Mouse (Mus musculus): ENCODE measurements around the gene Myadml2. TPM values are rescaled to one million over a fixed set of nuclear protein-coding genes. Genes with fewer than 3 reads are reported as not detected.
A peak's percentile ranks its signal among the peaks of the same experiment; 100 is the strongest.

Myadml2 gene
- polyA plus RNA-seq, 2 experiments, result 0.60 to 1.6 TPM

GRCm38 (mm10) chr11:120598990-120599549 is 48.9 kb downstream of the Myadml2 start:
- ATAC-seq (ENCODE audit: low FRiP score, low read depth), result no peak
- Histone ChIP-seq H3K9ac (ENCODE audit: low read depth, low read length, severe bottlenecking) (peak overlapping the region; percentile 99), H3K27me3 (ENCODE audit: control insufficient read depth, insufficient read depth, low read length) (no peaks in the 10 kb centered on the region), H3K9me3 (ENCODE audit: control insufficient read depth, low read length) (no peaks in the 10 kb centered on the region), H3K27ac (replicated peaks; ENCODE audit: low read depth, low read length) (peak overlapping the region; percentile 81; the same call in 1 of the 2 replicates), H3K4me1 (ENCODE audit: control insufficient read depth, insufficient read depth, low read length) (peaks cover 13% of the 10 kb centered on the region), H3K36me3 (ENCODE audit: control insufficient read depth, insufficient read depth, low read length) (peaks cover 60% of the 10 kb centered on the region), H3K4me3 (replicated peaks; ENCODE audit: low read length) (peak overlapping the region; percentile 99), H3K4me2 (replicated peaks; ENCODE audit: low read depth, low read length, severe bottlenecking) (peak overlapping the region; percentile 96)
- no peak for TF ChIP-seq POLR2A (IDR thresholded peaks at IDR 0.05; ENCODE audit: borderline replicate concordance, extremely low read depth, insufficient read depth, insufficient read length)
- no peak for DNase-seq (ENCODE audit: low spot score)
- WGBS, result 46% methylated on average over 17 of the region's 17 CpGs

- WGBS, result under 1% methylated on average over 60 of the region's 88 CpGs
- Histone ChIP-seq H3K9ac (ENCODE audit: low read depth, low read length, severe bottlenecking) (peak within 1 kb of the TSS; percentile 99), H3K4me3 (replicated peaks; ENCODE audit: low read length) (peak within 1 kb of the TSS; percentile 99), H3K36me3 (ENCODE audit: control insufficient read depth, insufficient read depth, low read length) (peaks cover 60% of the 10 kb centered on the region), H3K27ac (replicated peaks; ENCODE audit: low read depth, low read length) (peak within 1 kb of the TSS; percentile 92), H3K9me3 (ENCODE audit: control insufficient read depth, low read length) (no peaks in the 10 kb centered on the region), H3K4me2 (replicated peaks; ENCODE audit: low read depth, low read length, severe bottlenecking) (peak within 1 kb of the TSS; percentile 96), H3K27me3 (ENCODE audit: control insufficient read depth, insufficient read depth, low read length) (no peaks in the 10 kb centered on the region), H3K4me1 (ENCODE audit: control insufficient read depth, insufficient read depth, low read length) (peaks cover 13% of the 10 kb centered on the region)
- peak; percentile 97 for ATAC-seq (ENCODE audit: low FRiP score, low read depth)
- peak; percentile 96 for DNase-seq (ENCODE audit: low spot score)
- 0 out of 2 replicates have a peak, but pooled peaks have one; percentile 41 for TF ChIP-seq POLR2A (IDR thresholded peaks at IDR 0.05; ENCODE audit: borderline replicate concordance, extremely low read depth, insufficient read depth, insufficient read length)
Observed at GRCm38 (mm10) chr11:120598283-120598989, 49.5 kb downstream of the Myadml2 start, which contains the start of the genes Alyref and Anapc11. Gene Alyref (minus strand): TSS chr11:120598365. Gene Anapc11 (plus strand): TSS chr11:120598421.

GRCm38 (mm10) chr11:120597240-120598235 is 50.4 kb downstream of the Myadml2 start:
- Histone ChIP-seq H3K4me3 (replicated peaks; ENCODE audit: low read length) (peak overlapping the region; percentile 99), H3K9me3 (ENCODE audit: control insufficient read depth, low read length) (no peaks in the 10 kb centered on the region), H3K27ac (replicated peaks; ENCODE audit: low read depth, low read length) (peak overlapping the region; percentile 92), H3K4me1 (ENCODE audit: control insufficient read depth, insufficient read depth, low read length) (peaks cover 13% of the 10 kb centered on the region), H3K27me3 (ENCODE audit: control insufficient read depth, insufficient read depth, low read length) (no peaks in the 10 kb centered on the region), H3K9ac (ENCODE audit: low read depth, low read length, severe bottlenecking) (peak overlapping the region; percentile 99), H3K4me2 (replicated peaks; ENCODE audit: low read depth, low read length, severe bottlenecking) (peak overlapping the region; percentile 79), H3K36me3 (ENCODE audit: control insufficient read depth, insufficient read depth, low read length) (peaks cover 60% of the 10 kb centered on the region)
- WGBS, result 4% methylated on average over 73 of the region's 99 CpGs
- DNase-seq (ENCODE audit: low spot score), result no peak
- ATAC-seq (ENCODE audit: low FRiP score, low read depth), result peak; percentile 23
- no peak for TF ChIP-seq POLR2A (IDR thresholded peaks at IDR 0.05; ENCODE audit: borderline replicate concordance, extremely low read depth, insufficient read depth, insufficient read length)

Small RNA genes within 50 kb of the gene (microRNA-seq; reads per million reads assigned to microRNA genes)
- 0.69 reads per million for gene Mir6936

Other genes starting within 250 kb of the Myadml2 start
Only the 30 nearest of the 32 such genes appear.
- 0.31 and 0.70 TPM in 2 replicates for gene Pde6g, start 194.7 kb downstream of the Myadml2 start, polyA plus RNA-seq (2012; rRNA removed)
- not detected in 2 replicates for gene Pde6g, start 194.7 kb downstream of the Myadml2 start, polyA plus RNA-seq (2014; fragmentation: Nextera tagmentation; extraction: Ambion mirVana)
- gene Oxld1, start 190.1 kb downstream of the Myadml2 start, polyA plus RNA-seq (2012; rRNA removed), result 12.3 and 14.7 TPM in 2 replicates
- gene Oxld1, start 190.1 kb downstream of the Myadml2 start, polyA plus RNA-seq (2014; fragmentation: Nextera tagmentation; extraction: Ambion mirVana), result 12.8 and 14.3 TPM in 2 replicates
- gene Ccdc137, start 190.0 kb downstream of the Myadml2 start, polyA plus RNA-seq (2012; rRNA removed), result 42.1 and 43.0 TPM in 2 replicates
- 29.2 TPM in 2 replicates for gene Ccdc137, start 190.0 kb downstream of the Myadml2 start, polyA plus RNA-seq (2014; fragmentation: Nextera tagmentation; extraction: Ambion mirVana)
- 45.2 and 52.7 TPM in 2 replicates for gene Arl16, start 180.6 kb downstream of the Myadml2 start, polyA plus RNA-seq (2012; rRNA removed)
- gene Arl16, start 180.6 kb downstream of the Myadml2 start, polyA plus RNA-seq (2014; fragmentation: Nextera tagmentation; extraction: Ambion mirVana), result 48.9 and 49.7 TPM in 2 replicates
- gene Mrpl12, start 163.5 kb downstream of the Myadml2 start, polyA plus RNA-seq (2012; rRNA removed), result 87.0 and 101 TPM in 2 replicates
- 127 and 142 TPM in 2 replicates for gene Mrpl12, start 163.5 kb downstream of the Myadml2 start, polyA plus RNA-seq (2014; fragmentation: Nextera tagmentation; extraction: Ambion mirVana)
- 54.4 and 75.1 TPM in 2 replicates for gene Slc25a10, start 156.3 kb downstream of the Myadml2 start, polyA plus RNA-seq (2012; rRNA removed)
- gene Slc25a10, start 156.3 kb downstream of the Myadml2 start, polyA plus RNA-seq (2014; fragmentation: Nextera tagmentation; extraction: Ambion mirVana), result 44.1 and 44.4 TPM in 2 replicates
- gene Gcgr, start 117.5 kb downstream of the Myadml2 start, polyA plus RNA-seq (2012; rRNA removed), result 11.2 and 15.0 TPM in 2 replicates
- 4.9 and 6.3 TPM in 2 replicates for gene Gcgr, start 117.5 kb downstream of the Myadml2 start, polyA plus RNA-seq (2014; fragmentation: Nextera tagmentation; extraction: Ambion mirVana)
- gene Mcrip1, start 98.4 kb downstream of the Myadml2 start, polyA plus RNA-seq (2012; rRNA removed), result 203 and 265 TPM in 2 replicates
- gene Mcrip1, start 98.4 kb downstream of the Myadml2 start, polyA plus RNA-seq (2014; fragmentation: Nextera tagmentation; extraction: Ambion mirVana), result 271 and 274 TPM in 2 replicates
- 2.7 and 3.7 TPM in 2 replicates for gene Ppp1r27, start 97.0 kb downstream of the Myadml2 start, polyA plus RNA-seq (2012; rRNA removed)
- gene Ppp1r27, start 97.0 kb downstream of the Myadml2 start, polyA plus RNA-seq (2014; fragmentation: Nextera tagmentation; extraction: Ambion mirVana), result 3.3 and 3.5 TPM in 2 replicates
- 569 and 645 TPM in 2 replicates for gene P4hb, start 74.9 kb downstream of the Myadml2 start, polyA plus RNA-seq (2012; rRNA removed)
- 968 and 988 TPM in 2 replicates for gene P4hb, start 74.9 kb downstream of the Myadml2 start, polyA plus RNA-seq (2014; fragmentation: Nextera tagmentation; extraction: Ambion mirVana)
- 610 and 750 TPM in 2 replicates for gene Arhgdia, start 66.5 kb downstream of the Myadml2 start, polyA plus RNA-seq (2012; rRNA removed)
- 566 and 572 TPM in 2 replicates for gene Arhgdia, start 66.5 kb downstream of the Myadml2 start, polyA plus RNA-seq (2014; fragmentation: Nextera tagmentation; extraction: Ambion mirVana)
- gene Alyref, start 49.8 kb downstream of the Myadml2 start, polyA plus RNA-seq (2012; rRNA removed), result 96.8 and 143 TPM in 2 replicates
- gene Alyref, start 49.8 kb downstream of the Myadml2 start, polyA plus RNA-seq (2014; fragmentation: Nextera tagmentation; extraction: Ambion mirVana), result 478 TPM in 2 replicates
- gene Anapc11, start 49.7 kb downstream of the Myadml2 start, polyA plus RNA-seq (2012; rRNA removed), result 190 and 205 TPM in 2 replicates
- gene Anapc11, start 49.7 kb downstream of the Myadml2 start, polyA plus RNA-seq (2014; fragmentation: Nextera tagmentation; extraction: Ambion mirVana), result 248 and 254 TPM in 2 replicates
- 2.1 and 3.3 TPM in 2 replicates for gene Npb, start 39.7 kb downstream of the Myadml2 start, polyA plus RNA-seq (2012; rRNA removed)
- gene Npb, start 39.7 kb downstream of the Myadml2 start, polyA plus RNA-seq (2014; fragmentation: Nextera tagmentation; extraction: Ambion mirVana), result 2.1 and 2.7 TPM in 2 replicates
- 247 and 305 TPM in 2 replicates for gene Pcyt2, start 30.2 kb downstream of the Myadml2 start, polyA plus RNA-seq (2012; rRNA removed)
- 101 and 119 TPM in 2 replicates for gene Pcyt2, start 30.2 kb downstream of the Myadml2 start, polyA plus RNA-seq (2014; fragmentation: Nextera tagmentation; extraction: Ambion mirVana)
- gene Sirt7, start 22.9 kb downstream of the Myadml2 start, polyA plus RNA-seq (2012; rRNA removed), result 43.7 and 47.0 TPM in 2 replicates
- gene Sirt7, start 22.9 kb downstream of the Myadml2 start, polyA plus RNA-seq (2014; fragmentation: Nextera tagmentation; extraction: Ambion mirVana), result 27.5 and 28.9 TPM in 2 replicates
- 56.9 and 67.7 TPM in 2 replicates for gene Mafg, start 14.6 kb downstream of the Myadml2 start, polyA plus RNA-seq (2012; rRNA removed)
- gene Mafg, start 14.6 kb downstream of the Myadml2 start, polyA plus RNA-seq (2014; fragmentation: Nextera tagmentation; extraction: Ambion mirVana), result 26.1 and 30.5 TPM in 2 replicates
- 66.4 and 78.8 TPM in 2 replicates for gene Pycr1, start 4.4 kb downstream of the Myadml2 start, polyA plus RNA-seq (2012; rRNA removed)
- 50.3 and 56.9 TPM in 2 replicates for gene Pycr1, start 4.4 kb downstream of the Myadml2 start, polyA plus RNA-seq (2014; fragmentation: Nextera tagmentation; extraction: Ambion mirVana)
- 12.8 and 17.7 TPM in 2 replicates for gene Notum, start 13.0 kb upstream of the Myadml2 start, polyA plus RNA-seq (2012; rRNA removed)
- 4.6 and 4.7 TPM in 2 replicates for gene Notum, start 13.0 kb upstream of the Myadml2 start, polyA plus RNA-seq (2014; fragmentation: Nextera tagmentation; extraction: Ambion mirVana)
- gene Aspscr1, start 24.8 kb upstream of the Myadml2 start, polyA plus RNA-seq (2012; rRNA removed), result 73.9 and 88.6 TPM in 2 replicates
- gene Aspscr1, start 24.8 kb upstream of the Myadml2 start, polyA plus RNA-seq (2014; fragmentation: Nextera tagmentation; extraction: Ambion mirVana), result 96.1 and 101 TPM in 2 replicates
- gene Cenpx, start 65.6 kb upstream of the Myadml2 start, polyA plus RNA-seq (2012; rRNA removed), result 101 and 107 TPM in 2 replicates
- gene Cenpx, start 65.6 kb upstream of the Myadml2 start, polyA plus RNA-seq (2014; fragmentation: Nextera tagmentation; extraction: Ambion mirVana), result 159 and 161 TPM in 2 replicates
- 91.3 and 98.3 TPM in 2 replicates for gene Lrrc45, start 65.8 kb upstream of the Myadml2 start, polyA plus RNA-seq (2012; rRNA removed)
- gene Lrrc45, start 65.8 kb upstream of the Myadml2 start, polyA plus RNA-seq (2014; fragmentation: Nextera tagmentation; extraction: Ambion mirVana), result 48.1 and 51.7 TPM in 2 replicates
- gene Rac3, start 73.3 kb upstream of the Myadml2 start, polyA plus RNA-seq (2012; rRNA removed), result 90.1 and 95.1 TPM in 2 replicates
- 14.1 and 18.3 TPM in 2 replicates for gene Rac3, start 73.3 kb upstream of the Myadml2 start, polyA plus RNA-seq (2014; fragmentation: Nextera tagmentation; extraction: Ambion mirVana)
- 18.5 and 21.4 TPM in 2 replicates for gene Dcxr, start 79.1 kb upstream of the Myadml2 start, polyA plus RNA-seq (2012; rRNA removed)
- gene Dcxr, start 79.1 kb upstream of the Myadml2 start, polyA plus RNA-seq (2014; fragmentation: Nextera tagmentation; extraction: Ambion mirVana), result 21.8 and 26.2 TPM in 2 replicates
- gene Cbr2, start 84.0 kb upstream of the Myadml2 start, polyA plus RNA-seq (2012; rRNA removed), result 11.9 and 19.6 TPM in 2 replicates
- gene Cbr2, start 84.0 kb upstream of the Myadml2 start, polyA plus RNA-seq (2014; fragmentation: Nextera tagmentation; extraction: Ambion mirVana), result 7.3 and 10.8 TPM in 2 replicates
- gene Hmga1b, start 114.6 kb upstream of the Myadml2 start, polyA plus RNA-seq (2012; rRNA removed), result 1.8 and 1.9 TPM in 2 replicates
- gene Hmga1b, start 114.6 kb upstream of the Myadml2 start, polyA plus RNA-seq (2014; fragmentation: Nextera tagmentation; extraction: Ambion mirVana), result 4.2 and 4.5 TPM in 2 replicates
- gene Rfng, start 136.0 kb upstream of the Myadml2 start, polyA plus RNA-seq (2012; rRNA removed), result 61.0 and 79.7 TPM in 2 replicates
- 36.8 and 39.0 TPM in 2 replicates for gene Rfng, start 136.0 kb upstream of the Myadml2 start, polyA plus RNA-seq (2014; fragmentation: Nextera tagmentation; extraction: Ambion mirVana)
- 236 and 273 TPM in 2 replicates for gene Gps1, start 136.1 kb upstream of the Myadml2 start, polyA plus RNA-seq (2012; rRNA removed)
- gene Gps1, start 136.1 kb upstream of the Myadml2 start, polyA plus RNA-seq (2014; fragmentation: Nextera tagmentation; extraction: Ambion mirVana), result 248 and 249 TPM in 2 replicates
- 55.3 and 55.8 TPM in 2 replicates for gene Dus1l, start 148.2 kb upstream of the Myadml2 start, polyA plus RNA-seq (2012; rRNA removed)
- gene Dus1l, start 148.2 kb upstream of the Myadml2 start, polyA plus RNA-seq (2014; fragmentation: Nextera tagmentation; extraction: Ambion mirVana), result 60.2 and 63.4 TPM in 2 replicates
- 187 and 282 TPM in 2 replicates for gene Fasn, start 176.4 kb upstream of the Myadml2 start, polyA plus RNA-seq (2012; rRNA removed)
- gene Fasn, start 176.4 kb upstream of the Myadml2 start, polyA plus RNA-seq (2014; fragmentation: Nextera tagmentation; extraction: Ambion mirVana), result 81.9 and 86.7 TPM in 2 replicates

All from limb, embryonic 14.5 days (tissue).